Mouse (Mus musculus) heart, embryonic 13.5 days (tissue): ENCODE data around the gene Bend6. TPM values are rescaled to one million over a fixed set of nuclear protein-coding genes. Genes with fewer than 3 reads are reported as not detected.

Source experiments
- polyA plus RNA-seq: library from polyadenylated mRNA; unstranded; fragments of >200 nt; fragmentation: Nextera tagmentation; extraction: Ambion mirVana; gene quantifications from 2 replicates; pipeline ENCODE4 v1.2.1, GENCODE M21; 2015

Gene Bend6
- polyA plus RNA-seq, 1 experiment from 2014 or later = 4.4 TPM

Other genes with a start within 250 kb of the Bend6 start
- 18.1 and 21.7 TPM in 2 replicates for gene Prim2, start 238.0 kb downstream of the Bend6 start, polyA plus RNA-seq
- 14.1 and 14.5 TPM in 2 replicates for gene Rab23, start 187.9 kb downstream of the Bend6 start, polyA plus RNA-seq
- 69.4 and 82.4 TPM in 2 replicates for gene Bag2, start 150.0 kb downstream of the Bend6 start, polyA plus RNA-seq
- gene Zfp451, start 93.2 kb downstream of the Bend6 start, polyA plus RNA-seq = 12.4 and 14.6 TPM in 2 replicates
- gene Dst, start 409 bp upstream of the Bend6 start, polyA plus RNA-seq = 16.6 and 17.9 TPM in 2 replicates